Mouse (Mus musculus) liver, embryonic 13.5 days (tissue): ENCODE results near the gene Krt73. TPM values are rescaled to one million over a fixed set of nuclear protein-coding genes. Genes with fewer than 3 reads are reported as not detected.

ENCODE experiments used
- ATAC-seq: fragments of 200-750 bp; cut with Nextera tagmentation; 2 replicates; pipeline ENCODE4 v1.8.0; 2017; ENCODE audit warnings: low read depth, mild to moderate bottlenecking, moderate number of reproducible peaks, moderate library complexity
- DNase-seq: peaks from one replicate; pipeline ENCODE4 v3.0.0; 2022
- H3K27ac ChIP-seq: fragments of 300-500 bp; sonication (generic); 2 replicates; pipeline ENCODE4 v1.5.1; 2015; ENCODE audit warnings: moderate library complexity, mild to moderate bottlenecking, inconsistent platforms
- H3K27me3 ChIP-seq: fragments of 300-500 bp; sonication (generic); 2 replicates; pipeline ENCODE4 v1.6.1; 2015; ENCODE audit warnings: mild to moderate bottlenecking, inconsistent platforms
- H3K36me3 ChIP-seq: fragments of 300-500 bp; sonication (generic); 2 replicates; pipeline ENCODE4 v1.6.1; 2015; ENCODE audit warnings: mild to moderate bottlenecking, inconsistent platforms
- H3K4me1 ChIP-seq: fragments of 300-500 bp; sonication (generic); replicated peaks from 2 replicates; pipeline ENCODE4 v1.6.1; 2015; ENCODE audit warnings: inconsistent platforms
- H3K4me2 ChIP-seq: fragments of 300-500 bp; sonication (generic); 2 replicates; pipeline ENCODE4 v1.6.1; 2015; ENCODE audit warnings: inconsistent platforms, mild to moderate bottlenecking, moderate library complexity
- H3K4me3 ChIP-seq: fragments of 300-500 bp; sonication (generic); replicated peaks from 2 replicates; pipeline ENCODE4 v1.5.1; 2015; ENCODE audit warnings: mild to moderate bottlenecking, inconsistent platforms
- H3K9ac ChIP-seq: fragments of 300-500 bp; sonication (generic); 2 replicates; pipeline ENCODE4 v1.6.1; 2015; ENCODE audit warnings: mild to moderate bottlenecking, inconsistent platforms
- H3K9me3 ChIP-seq: fragments of 300-500 bp; sonication (generic); replicated peaks from 2 replicates; pipeline ENCODE4 v1.6.1; 2016; ENCODE audit warnings: inconsistent platforms
- WGBS: fragments of 180-500 bp; shearing (Covaris S2); methylation state at CpG from one replicate; pipeline ENCODE4 v1.1.7; 2015; ENCODE audit not compliant: insufficient replicate concordance; 5-methylcytosine and 5-hydroxymethylcytosine counted together
- polyA plus RNA-seq: library from polyadenylated mRNA; unstranded; fragments of >200 nt; fragmentation: Nextera tagmentation; extraction: Ambion mirVana; gene quantifications from 2 replicates; pipeline ENCODE4 v1.2.1, GENCODE M21; 2015

Krt73 gene
- not detected in 2 replicates for polyA plus RNA-seq

DNA sequence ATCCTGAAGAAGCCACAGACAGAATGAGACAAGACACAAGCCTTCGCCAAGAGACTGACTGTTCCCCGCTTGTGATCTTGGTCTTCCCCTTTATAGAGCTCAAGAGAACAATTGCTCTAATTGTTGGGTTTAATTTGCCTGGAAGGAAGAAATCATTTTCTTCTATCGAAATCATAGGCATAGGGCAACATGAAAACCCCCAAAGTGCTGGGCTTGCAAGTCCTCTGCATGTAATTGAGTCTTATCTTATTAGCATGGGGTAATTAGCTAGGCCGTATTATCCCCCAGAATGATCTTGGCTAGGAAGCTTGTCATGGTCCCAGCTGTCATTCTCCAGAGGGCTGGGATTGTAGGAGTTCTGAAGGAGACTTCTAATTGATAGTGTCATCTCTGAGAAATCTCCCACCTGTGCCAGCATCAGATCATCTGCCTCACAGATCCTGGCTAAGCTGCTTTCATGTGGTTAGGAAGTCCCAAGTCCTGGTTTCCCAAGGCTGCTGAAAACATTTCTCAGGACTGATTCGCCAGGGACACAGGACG is at the start of gene Krt73:
TSS of gene Krt73 (minus strand) at position 51 of the 540 bp plus-strand sequence.
- Histone ChIP-seq H3K9ac (no peak within 1 kb of the TSS), H3K4me1 (no peaks in the 10 kb centered on the region), H3K4me3 (no peak within 1 kb of the TSS), H3K27ac (no peak within 1 kb of the TSS), H3K4me2 (no peak within 1 kb of the TSS), H3K9me3 (no peaks in the 10 kb centered on the region), H3K27me3 (peaks cover 4% of the 10 kb centered on the region; the same call in 1 of the 2 replicates), H3K36me3 (no peaks in the 10 kb centered on the region)
- ATAC-seq (no peak), DNase-seq (no peak)
- 63% methylated on average over 6 of the region's 6 CpGs for WGBS

DNA sequence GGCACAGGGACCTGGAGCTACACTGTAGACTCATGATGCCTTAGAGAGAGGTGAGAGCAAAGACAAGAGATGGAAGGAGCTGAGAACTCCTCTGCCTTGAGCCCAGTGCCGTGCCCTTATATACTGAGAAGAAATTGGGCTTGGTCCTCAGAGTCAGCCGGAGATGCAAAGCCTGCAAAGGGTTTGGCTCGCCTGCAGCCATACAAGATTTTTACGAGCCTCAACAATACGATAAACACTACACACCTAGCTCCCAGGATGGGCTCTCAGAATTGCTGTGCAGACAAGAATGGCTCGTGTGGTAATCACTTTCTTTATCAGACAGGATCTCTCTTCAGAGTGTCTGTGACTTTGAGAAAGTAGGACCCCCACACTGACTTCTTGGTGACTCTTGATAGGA is 48.5 kb upstream of the Krt73 start, which contains the start of gene Krt1:
TSS of gene Krt1 (minus strand) at position 101 of the 400 bp plus-strand sequence.
- H3K27me3 ChIP-seq = peaks cover 65% of the 10 kb centered on the region
- H3K9ac ChIP-seq = no peak within 1 kb of the TSS
- DNase-seq (no peak), ATAC-seq (no peak)
- no peak within 1 kb of the TSS for H3K27ac ChIP-seq
- H3K36me3 ChIP-seq = no peaks in the 10 kb centered on the region
- WGBS = 54% methylated on average over 6 of the region's 6 CpGs
- H3K4me1 ChIP-seq = no peaks in the 10 kb centered on the region
- H3K4me3 ChIP-seq = no peak within 1 kb of the TSS
- H3K9me3 ChIP-seq = no peaks in the 10 kb centered on the region
- no peak within 1 kb of the TSS for H3K4me2 ChIP-seq

DNA sequence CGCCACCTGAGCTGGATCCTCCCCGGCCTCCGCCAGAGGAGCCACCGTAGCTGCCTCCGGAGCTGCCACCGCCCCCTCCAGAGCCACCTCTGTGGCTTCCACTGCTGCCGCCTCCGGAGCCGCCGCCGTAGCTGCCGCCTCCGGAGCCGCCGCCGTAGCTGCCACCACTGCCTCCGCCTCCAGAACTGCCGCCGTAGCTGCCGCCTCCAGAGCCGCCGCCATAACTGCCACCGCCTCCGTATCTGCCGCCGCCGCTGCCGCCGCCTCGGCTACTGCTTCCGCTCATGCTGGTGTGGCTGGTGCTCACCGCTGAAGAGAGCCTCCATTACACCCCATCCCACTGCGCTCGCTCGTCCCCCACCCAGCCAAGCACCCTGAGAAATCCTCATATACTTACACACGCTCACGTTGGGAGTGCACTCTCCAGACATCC is 43.8 kb upstream of the Krt73 start:
- Histone ChIP-seq H3K27ac (no peak overlapping the region), H3K9me3 (no peaks in the 10 kb centered on the region), H3K9ac (no peak overlapping the region), H3K4me1 (no peaks in the 10 kb centered on the region), H3K4me3 (peak overlapping the region; percentile 38), H3K4me2 (peak overlapping the region; percentile 59), H3K36me3 (no peaks in the 10 kb centered on the region), H3K27me3 (peaks cover 59% of the 10 kb centered on the region)
- DNase-seq (no peak), ATAC-seq (no peak)
- WGBS = under 1% methylated on average over 37 of the region's 37 CpGs

DNA sequence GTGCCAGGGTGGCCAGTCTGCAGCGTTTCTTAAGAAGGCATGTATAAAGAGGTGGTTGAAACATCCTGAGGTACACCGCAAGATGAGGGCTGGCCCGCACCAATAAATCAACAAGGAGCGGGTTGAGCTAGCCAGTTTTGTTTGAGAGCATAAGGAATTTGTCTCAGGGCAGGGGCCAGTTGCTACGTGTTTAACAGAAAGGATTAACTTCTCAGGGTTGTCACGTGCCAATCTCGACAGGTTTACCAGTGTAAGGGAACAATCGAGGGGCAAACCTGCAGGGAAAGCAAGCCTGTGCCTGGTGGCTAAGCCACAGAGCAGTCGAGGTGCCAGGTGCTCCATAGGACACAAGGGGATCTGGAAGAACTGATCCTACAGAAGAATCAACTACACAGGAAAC is 41.0 kb upstream of the Krt73 start:
- Histone ChIP-seq H3K4me3 (no peak overlapping the region), H3K27ac (no peak overlapping the region), H3K27me3 (peaks cover 54% of the 10 kb centered on the region), H3K4me1 (no peaks in the 10 kb centered on the region), H3K9ac (no peak overlapping the region), H3K4me2 (no peak overlapping the region), H3K36me3 (no peaks in the 10 kb centered on the region), H3K9me3 (no peaks in the 10 kb centered on the region)
- ATAC-seq (no peak), DNase-seq (no peak)
- WGBS = 51% methylated on average over 9 of the region's 9 CpGs

DNA sequence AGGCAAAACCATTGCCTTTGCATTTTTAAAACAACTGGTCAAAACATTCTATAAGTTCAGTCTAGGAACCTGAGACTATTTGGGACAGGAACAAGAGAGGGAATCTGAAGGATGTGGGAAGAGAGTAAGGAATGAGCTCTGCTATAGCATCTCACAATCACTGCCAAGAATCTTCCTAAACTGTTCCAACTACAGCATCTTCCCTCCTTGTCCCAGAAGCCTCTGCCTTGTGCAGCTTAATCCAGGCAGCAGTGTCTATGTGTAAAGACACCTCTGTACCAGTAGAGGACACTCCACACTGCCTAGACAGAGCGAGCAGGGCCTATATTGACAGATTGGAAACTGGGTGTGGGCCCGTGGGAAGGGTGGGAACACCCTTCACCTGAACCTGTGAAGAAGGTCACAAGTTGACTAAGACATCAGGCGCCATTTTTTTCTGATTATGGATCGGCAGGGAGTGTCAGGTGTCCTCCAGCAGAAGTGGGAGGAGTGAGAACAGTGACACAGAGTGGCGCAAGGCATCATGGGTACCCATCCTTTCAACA is 32.7 kb upstream of the Krt73 start:
- H3K9ac ChIP-seq = no peak overlapping the region
- 50% methylated on average over 5 of the region's 5 CpGs for WGBS
- DNase-seq (no peak), ATAC-seq (no peak)
- H3K9me3 ChIP-seq = no peaks in the 10 kb centered on the region
- H3K4me2 ChIP-seq = no peak overlapping the region
- no peaks in the 10 kb centered on the region for H3K4me1 ChIP-seq
- H3K36me3 ChIP-seq = no peaks in the 10 kb centered on the region
- no peaks in the 10 kb centered on the region for H3K27me3 ChIP-seq
- no peak overlapping the region for H3K4me3 ChIP-seq
- no peak overlapping the region for H3K27ac ChIP-seq

DNA sequence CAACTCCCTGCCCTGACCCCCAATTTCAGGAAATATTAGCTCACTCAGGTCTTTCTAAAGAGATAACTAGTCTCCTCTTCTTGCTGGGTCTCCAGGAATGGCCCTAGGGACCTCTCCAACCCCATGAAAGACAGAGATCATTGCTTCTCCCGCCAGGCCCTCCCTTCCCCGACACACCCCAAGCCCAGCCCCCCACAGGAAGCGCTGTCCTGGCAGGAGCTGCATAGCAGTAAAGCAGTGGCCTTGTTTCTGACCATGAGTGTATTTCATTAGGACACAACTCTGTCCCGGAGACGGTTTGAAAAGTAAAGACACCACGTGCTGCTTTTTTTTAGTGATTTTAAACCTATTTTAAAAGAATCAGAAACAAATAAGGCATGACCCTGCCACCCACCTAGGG is 31.0 kb upstream of the Krt73 start:
- no peak for DNase-seq
- WGBS = 29% methylated on average over 6 of the region's 6 CpGs
- Histone ChIP-seq H3K27ac (no peak overlapping the region), H3K9me3 (no peaks in the 10 kb centered on the region), H3K9ac (no peak overlapping the region), H3K4me2 (no peak overlapping the region), H3K27me3 (no peaks in the 10 kb centered on the region), H3K4me1 (no peaks in the 10 kb centered on the region), H3K36me3 (no peaks in the 10 kb centered on the region), H3K4me3 (no peak overlapping the region)
- ATAC-seq = no peak

DNA sequence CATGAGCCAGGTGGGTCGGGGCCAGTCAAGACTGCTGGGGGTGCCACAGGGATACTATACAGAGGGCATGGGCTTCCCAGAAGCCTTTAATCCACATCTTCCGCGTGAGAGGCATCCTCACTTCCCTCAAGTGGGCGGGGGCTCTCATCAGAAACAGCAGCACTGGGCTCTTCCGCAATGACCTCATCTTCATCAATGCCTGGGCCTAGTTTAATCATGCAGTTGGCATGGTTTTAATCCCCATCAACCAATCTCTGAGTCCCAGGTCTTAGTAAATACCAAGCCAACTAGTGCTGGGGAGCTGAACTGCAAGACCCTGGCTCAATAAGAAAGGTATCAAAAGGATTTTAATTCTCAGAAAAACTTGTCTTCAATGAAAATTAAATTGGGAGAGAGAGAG is 27.3 kb upstream of the Krt73 start:
- Histone ChIP-seq H3K4me1 (no peaks in the 10 kb centered on the region), H3K4me2 (no peak overlapping the region), H3K36me3 (no peaks in the 10 kb centered on the region), H3K9me3 (no peaks in the 10 kb centered on the region), H3K9ac (no peak overlapping the region), H3K27me3 (no peaks in the 10 kb centered on the region), H3K27ac (no peak overlapping the region), H3K4me3 (no peak overlapping the region)
- 44% methylated on average over 5 of the region's 5 CpGs for WGBS
- DNase-seq (no peak), ATAC-seq (no peak)

DNA sequence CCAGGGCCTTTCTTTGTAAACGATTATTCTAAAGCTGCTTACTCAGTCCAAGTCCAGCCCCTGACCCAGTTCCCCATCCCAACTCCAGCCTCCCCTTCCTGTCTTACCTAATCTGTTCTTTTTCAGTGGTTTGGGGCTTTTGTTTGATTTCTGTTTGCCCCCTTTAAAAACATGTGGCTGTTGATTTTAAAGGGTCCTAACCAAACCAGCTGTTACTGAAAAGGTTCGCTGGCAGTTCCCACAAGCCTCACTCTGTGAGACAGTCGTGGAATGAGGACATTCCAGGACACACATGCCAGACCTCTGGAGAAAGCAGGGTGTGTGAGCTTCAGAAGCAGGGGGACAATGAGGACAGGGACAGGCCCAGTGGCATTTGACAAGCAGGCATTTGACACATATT is 19.6 kb upstream of the Krt73 start:
- DNase-seq = no peak
- H3K27me3 ChIP-seq = 0 out of 2 replicates have a peak, but pooled peaks cover 11% of the 10 kb centered on the region
- H3K4me1 ChIP-seq = no peaks in the 10 kb centered on the region
- no peak overlapping the region for H3K27ac ChIP-seq
- H3K9me3 ChIP-seq = no peaks in the 10 kb centered on the region
- no peaks in the 10 kb centered on the region for H3K36me3 ChIP-seq
- H3K4me3 ChIP-seq = no peak overlapping the region
- no peak for ATAC-seq
- 20% methylated on average over 3 of the region's 3 CpGs for WGBS
- no peak overlapping the region for H3K9ac ChIP-seq
- H3K4me2 ChIP-seq = no peak overlapping the region

DNA sequence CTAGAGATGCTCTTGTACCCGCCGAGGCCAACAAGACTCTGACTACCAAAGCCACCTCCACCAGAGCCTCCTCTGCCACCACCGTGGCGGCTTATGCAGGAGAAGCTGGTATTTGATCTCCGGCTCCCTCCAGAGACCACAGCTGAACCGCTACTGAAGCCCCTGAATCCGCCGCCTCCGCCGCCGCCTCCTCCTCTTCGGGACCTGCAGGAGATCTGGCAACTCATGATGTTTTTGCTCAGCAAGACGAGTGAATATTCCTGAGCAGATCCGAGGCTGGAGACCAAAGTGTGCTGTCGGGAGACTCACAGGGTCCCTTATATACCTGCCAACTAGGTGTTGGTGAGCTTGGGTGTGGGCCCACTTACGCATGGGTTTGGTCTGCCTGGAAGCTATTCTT is 15.7 kb upstream of the Krt73 start, which contains the start of gene Krt2:
TSS of gene Krt2 (minus strand) at position 295 of the 400 bp plus-strand sequence.
- DNase-seq = no peak
- no peak within 1 kb of the TSS for H3K4me2 ChIP-seq
- WGBS = 55% methylated on average over 16 of the region's 16 CpGs
- no peak for ATAC-seq
- H3K9me3 ChIP-seq = no peaks in the 10 kb centered on the region
- H3K4me3 ChIP-seq = no peak within 1 kb of the TSS
- no peaks in the 10 kb centered on the region for H3K36me3 ChIP-seq
- no peak within 1 kb of the TSS for H3K9ac ChIP-seq
- no peaks in the 10 kb centered on the region for H3K4me1 ChIP-seq
- no peak within 1 kb of the TSS for H3K27ac ChIP-seq
- H3K27me3 ChIP-seq = 0 out of 2 replicates have a peak, but pooled peaks cover 11% of the 10 kb centered on the region

DNA sequence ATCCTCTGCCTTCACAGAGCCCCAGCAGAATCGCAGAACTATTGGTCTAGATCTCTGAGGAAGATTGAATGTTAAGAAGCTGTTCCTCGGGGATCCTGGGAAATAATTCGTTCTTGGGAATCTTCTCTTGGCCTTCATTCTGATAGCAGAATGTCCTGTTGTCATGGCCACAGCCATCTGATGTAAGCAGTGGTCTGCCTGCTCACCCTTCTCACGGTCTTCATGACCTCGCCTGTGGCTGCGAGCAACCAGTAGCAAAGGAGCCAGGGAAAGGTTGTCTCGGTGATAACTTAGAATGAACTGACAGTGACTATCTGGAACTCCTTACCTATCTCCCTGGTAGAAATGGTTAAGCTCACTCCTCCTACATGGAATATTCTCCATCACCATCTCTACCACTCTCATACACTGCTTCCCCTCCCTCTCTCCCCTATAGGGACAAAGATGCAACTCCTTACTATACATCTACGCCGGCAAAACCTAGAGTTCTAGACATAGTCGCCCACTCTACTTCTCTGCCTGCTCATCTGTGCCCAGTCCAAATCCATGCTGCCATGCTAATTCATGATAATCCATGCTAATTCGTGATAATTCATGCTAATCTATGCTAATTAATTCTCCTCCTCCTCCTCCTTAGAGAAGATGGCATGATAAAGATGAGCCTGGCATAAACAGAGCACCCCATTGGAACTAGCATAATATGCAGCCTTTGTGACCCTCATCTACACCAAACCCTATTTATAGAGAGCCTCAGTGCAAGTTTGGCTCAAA is 1.1 kb upstream of the Krt73 start:
- H3K36me3 ChIP-seq = no peaks in the 10 kb centered on the region
- H3K9me3 ChIP-seq = no peaks in the 10 kb centered on the region
- DNase-seq = no peak
- no peak for ATAC-seq
- peaks cover 4% of the 10 kb centered on the region; the same call in 1 of the 2 replicates for H3K27me3 ChIP-seq
- H3K9ac ChIP-seq = no peak overlapping the region
- H3K4me1 ChIP-seq = no peaks in the 10 kb centered on the region
- H3K4me3 ChIP-seq = no peak overlapping the region
- 60% methylated on average over 11 of the region's 11 CpGs for WGBS
- no peak overlapping the region for H3K4me2 ChIP-seq
- H3K27ac ChIP-seq = no peak overlapping the region

DNA sequence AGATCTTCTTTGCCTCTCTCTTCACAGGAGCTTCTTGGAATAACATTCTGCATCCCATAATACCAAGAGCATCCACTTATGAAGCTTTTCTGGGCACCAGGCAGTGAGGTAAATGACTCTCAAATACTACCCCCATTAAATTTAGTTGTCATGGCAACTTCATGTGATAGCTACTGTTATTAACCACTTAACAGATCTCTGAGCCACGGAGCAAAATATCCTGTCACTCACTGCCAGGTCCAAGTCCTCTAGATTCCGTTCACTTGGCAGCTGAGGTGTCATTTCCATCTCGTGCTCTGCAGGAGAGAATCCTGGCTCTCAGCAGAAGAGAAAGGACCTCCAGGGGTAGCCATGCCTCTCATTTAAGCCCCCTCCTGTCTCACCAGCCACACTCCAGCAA is 11.3 kb downstream of the Krt73 start:
- DNase-seq (no peak), ATAC-seq (no peak)
- H3K4me1 ChIP-seq = no peaks in the 10 kb centered on the region
- no peak overlapping the region for H3K4me2 ChIP-seq
- H3K27ac ChIP-seq = no peak overlapping the region
- no peaks in the 10 kb centered on the region for H3K9me3 ChIP-seq
- no peak overlapping the region for H3K9ac ChIP-seq
- H3K27me3 ChIP-seq = 0 out of 2 replicates have a peak, but pooled peaks cover 6% of the 10 kb centered on the region
- WGBS = 20% methylated on average over 3 of the region's 3 CpGs
- H3K36me3 ChIP-seq = no peaks in the 10 kb centered on the region
- H3K4me3 ChIP-seq = no peak overlapping the region
